Mouse (Mus musculus) embryonic stem cell, embryonic (primary cell): ENCODE results near the gene Dap.

Experiments used
- CTCF ChIA-PET, 4 experiments: fragments of 300-600 bp in 2 of 4; fragments of 350-600 bp in 2 of 4; sonication (Branson Sonifier 250); formaldehyde crosslinking; loops; one replicate each; lab custom pipeline; 2022; ENCODE audit warnings: inconsistent platforms in 2 of 4; lab: Charles Lee
- POLR2A ChIA-PET, 4 experiments: fragments of 300-600 bp in 2 of 4; fragments of 350-600 bp in 2 of 4; sonication (Branson Sonifier 250); formaldehyde crosslinking; loops; one replicate each; lab custom pipeline; 2022; ENCODE audit warnings: antibody characterized with exemption in 4 of 4, inconsistent platforms in 1 of 4; lab: Charles Lee

The Dap gene

GRCm38 (mm10) chr15:31253380-31253779 lies 29.3 kb downstream of the Dap start:
- POLR2A ChIA-PET = interaction anchor here in 1 of 4 experiments (1.5 kb wide), 1 partner anchor 27 kb away, joined by 3 read pairs; no protein-coding TSS in a partner anchor
- CTCF ChIA-PET = interaction anchor here in 1 of 4 experiments (0.9 kb wide), 1 partner anchor 326 kb away, joined by 3 read pairs; no protein-coding TSS in a partner anchor

- ChIA-PET CTCF (interaction anchor here in 1 of 4 experiments (0.9 kb wide), 1 partner anchor 326 kb away, joined by 3 read pairs; no protein-coding TSS in a partner anchor), POLR2A (interaction anchor here in 1 of 4 experiments (1.5 kb wide), 1 partner anchor 28 kb away, joined by 3 read pairs; no protein-coding TSS in a partner anchor)
Measured at GRCm38 (mm10) chr15:31253963-31254362, 29.8 kb downstream of the Dap start.

- ChIA-PET CTCF (interaction anchor here in 3 of 4 experiments (0.6 to 1.0 kb wide), 3 partner anchors 9 to 1228 kb away, joined by 3 to 5 read pairs (median 3); no protein-coding TSS in a partner anchor), POLR2A (interaction anchor here in 1 of 4 experiments (0.8 kb wide), 1 partner anchor 15 kb away, joined by 3 read pairs; no protein-coding TSS in a partner anchor)
Measured at GRCm38 (mm10) chr15:31254939-31255535, 30.9 kb downstream of the Dap start.

- CTCF ChIA-PET = interaction anchor here (0.6 to 1.1 kb wide), 5 partner anchors 8 to 53 kb away, joined by 3 to 5 read pairs (median 3); no protein-coding TSS in a partner anchor
Measured at GRCm38 (mm10) chr15:31255762-31256161, 31.6 kb downstream of the Dap start.

GRCm38 (mm10) chr15:31257329-31257728 lies 33.2 kb downstream of the Dap start:
- ChIA-PET POLR2A (interaction anchor here in 1 of 4 experiments (1.2 kb wide), 1 partner anchor 344 kb away, joined by 3 read pairs; the partner anchor contains the start of genes Cct5 and Fam173b), CTCF (interaction anchor here in 1 of 4 experiments (0.7 kb wide), 1 partner anchor 140 kb away, joined by 7 read pairs; no protein-coding TSS in a partner anchor)

More at GRCm38 (mm10) chr15:31255762-31256161, 31.6 kb downstream of the Dap start:
- POLR2A ChIA-PET = interaction anchor here in 1 of 4 experiments (1.2 kb wide), 1 partner anchor 10 kb away, joined by 3 read pairs; no protein-coding TSS in a partner anchor

DNA sequence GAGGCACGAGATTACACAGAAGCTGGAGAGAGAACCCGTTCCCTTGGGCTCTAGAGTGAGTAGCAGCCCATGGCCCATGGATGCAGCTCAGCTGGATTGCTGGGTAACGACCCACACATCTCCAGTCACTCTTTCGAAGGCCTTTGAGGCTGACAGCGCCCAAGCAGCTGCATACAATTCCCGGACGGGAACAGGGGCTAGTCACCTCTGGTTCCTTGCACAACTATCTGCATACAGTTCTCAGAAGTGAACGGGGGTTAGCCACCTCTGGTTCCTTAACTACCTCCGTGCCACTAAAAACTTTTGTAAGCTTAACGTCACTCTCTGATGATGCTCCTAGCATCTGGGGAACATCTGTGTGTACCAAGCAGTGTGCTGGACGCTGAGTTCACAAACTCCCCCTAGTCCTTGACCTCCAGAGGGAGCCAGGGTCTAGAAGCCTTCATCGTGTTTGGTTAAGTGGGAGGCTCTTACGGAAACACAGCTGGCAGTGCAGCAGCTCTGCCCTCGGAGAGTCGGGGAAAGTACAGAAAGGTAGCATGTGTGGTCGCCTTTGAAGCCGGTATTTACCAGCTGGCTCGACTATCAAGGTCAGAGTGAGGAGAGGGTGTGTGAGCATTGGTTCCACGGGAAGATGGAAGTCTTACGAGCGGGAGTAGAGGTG lies 34.0 kb downstream of the Dap start:
- ChIA-PET POLR2A (interaction anchor here in 2 of 4 experiments (1.2 to 1.5 kb wide), 2 partner anchors 10 to 343 kb away, joined by 3 read pairs; partner anchors contain the start of genes Cct5 (in 1 of the 2) and Fam173b (in 1 of the 2)), CTCF (interaction anchor here in 2 of 4 experiments (0.6 to 1.1 kb wide), 2 partner anchors 16 to 331 kb away, joined by 3 to 5 read pairs; no protein-coding TSS in a partner anchor)

GRCm38 (mm10) chr15:31258693-31259439 lies 34.8 kb downstream of the Dap start:
- ChIA-PET CTCF (interaction anchor here in 1 of 4 experiments (1.1 kb wide), 1 partner anchor 331 kb away, joined by 5 read pairs; no protein-coding TSS in a partner anchor), POLR2A (interaction anchor here in 2 of 4 experiments (1.2 to 1.5 kb wide), 2 partner anchors 11 to 343 kb away, joined by 3 read pairs; partner anchors contain the start of genes Cct5 (in 1 of the 2) and Fam173b (in 1 of the 2))

GRCm38 (mm10) chr15:31261094-31261493 lies 37.0 kb downstream of the Dap start:
- ChIA-PET CTCF (no interaction called here), POLR2A (no interaction called here)

GRCm38 (mm10) chr15:31262361-31262760 lies 38.2 kb downstream of the Dap start:
- POLR2A ChIA-PET = interaction anchor here in 1 of 4 experiments (0.7 kb wide), 1 partner anchor 16 kb away, joined by 3 read pairs; no protein-coding TSS in a partner anchor
- CTCF ChIA-PET = no interaction called here

GRCm38 (mm10) chr15:31264827-31265226 lies 40.7 kb downstream of the Dap start:
- CTCF ChIA-PET = interaction anchor here in 3 of 4 experiments (0.6 to 1.7 kb wide), 6 partner anchors 10 to 524 kb away, joined by 3 to 7 read pairs (median 3); no protein-coding TSS in a partner anchor
- POLR2A ChIA-PET = interaction anchor here in 1 of 4 experiments (1.0 to 1.1 kb wide), 2 partner anchors 8 to 27 kb away, joined by 3 read pairs; no protein-coding TSS in a partner anchor

GRCm38 (mm10) chr15:31265404-31265803 lies 41.3 kb downstream of the Dap start:
- ChIA-PET CTCF (interaction anchor here in 3 of 4 experiments (0.6 to 1.7 kb wide), 4 partner anchors 19 to 385 kb away, joined by 3 to 9 read pairs (median 5); no protein-coding TSS in a partner anchor), POLR2A (interaction anchor here in 2 of 4 experiments (0.6 to 1.1 kb wide), 3 partner anchors 9 to 172 kb away, joined by 3 read pairs; no protein-coding TSS in a partner anchor)

- ChIA-PET CTCF (interaction anchor here in 3 of 4 experiments (0.6 to 1.7 kb wide), 4 partner anchors 19 to 386 kb away, joined by 3 to 9 read pairs (median 5); no protein-coding TSS in a partner anchor), POLR2A (interaction anchor here in 2 of 4 experiments (0.6 to 1.1 kb wide), 3 partner anchors 9 to 171 kb away, joined by 3 read pairs; no protein-coding TSS in a partner anchor)
Measured at GRCm38 (mm10) chr15:31265845-31266244, 41.7 kb downstream of the Dap start.

DNA sequence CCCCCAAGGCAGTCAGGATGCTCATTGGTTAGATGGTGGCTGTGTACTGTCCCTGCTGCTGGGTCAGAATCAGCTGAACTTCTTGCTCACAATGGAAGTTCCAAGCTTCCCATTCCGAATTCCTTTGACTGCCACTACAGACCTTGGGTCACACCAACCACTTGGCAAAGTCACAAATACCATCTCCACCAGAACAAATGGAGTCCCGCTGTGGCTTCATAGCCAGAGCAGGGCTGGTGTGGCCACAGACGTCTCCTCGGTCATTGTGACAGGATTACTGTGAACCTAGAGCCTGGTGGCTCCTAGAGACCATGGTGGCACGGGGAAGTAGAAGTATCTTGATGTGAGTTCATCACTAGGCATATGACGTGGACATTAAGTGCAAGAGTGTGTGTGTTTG lies 44.0 kb downstream of the Dap start:
- POLR2A ChIA-PET = no interaction called here
- CTCF ChIA-PET = no interaction called here

DNA sequence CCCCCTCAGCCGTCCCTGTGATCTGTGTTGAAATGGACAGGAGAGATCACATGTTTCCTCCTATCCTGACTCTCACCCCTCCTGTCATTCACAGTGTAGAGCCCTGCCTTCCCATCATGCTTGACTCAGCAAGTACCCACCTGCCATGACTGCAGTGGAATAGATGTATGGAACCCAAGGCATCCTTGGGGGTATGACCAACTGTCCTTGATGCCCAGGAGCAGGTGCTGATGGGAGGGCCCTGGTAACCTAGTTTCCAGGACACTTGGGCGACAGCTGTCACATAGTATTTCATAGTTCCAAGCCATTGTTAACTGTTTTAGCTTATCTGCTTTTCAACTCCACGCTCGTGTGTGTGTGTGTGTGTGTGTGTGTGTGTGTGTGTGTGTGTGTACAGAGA lies 45.4 kb downstream of the Dap start:
- ChIA-PET CTCF (no interaction called here), POLR2A (interaction anchor here in 1 of 4 experiments (0.6 kb wide), 1 partner anchor 182 kb away, joined by 3 read pairs; no protein-coding TSS in a partner anchor)

DNA sequence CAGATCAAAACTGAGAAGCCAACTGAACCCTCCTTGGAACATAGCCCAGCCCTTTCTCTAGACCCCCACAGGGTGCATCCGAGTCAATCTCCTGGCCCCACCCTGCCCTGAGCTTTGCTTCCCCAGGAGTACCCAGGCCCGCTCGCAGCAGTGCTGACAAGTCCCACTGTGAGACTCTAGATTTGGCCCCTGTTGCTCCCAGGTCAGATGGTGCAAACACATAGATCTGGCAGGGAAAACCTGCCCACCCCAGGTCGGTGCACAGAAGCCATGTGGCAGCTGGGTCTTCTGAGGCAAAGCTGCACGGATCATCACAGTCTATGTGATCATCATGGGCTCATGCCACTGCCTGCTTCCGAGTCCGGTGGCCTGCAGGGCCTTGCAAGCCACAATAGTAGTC lies 48.6 kb downstream of the Dap start:
- ChIA-PET CTCF (interaction anchor here in 1 of 4 experiments (1.2 kb wide), 1 partner anchor 146 kb away, joined by 3 read pairs; no protein-coding TSS in a partner anchor), POLR2A (no interaction called here)

DNA sequence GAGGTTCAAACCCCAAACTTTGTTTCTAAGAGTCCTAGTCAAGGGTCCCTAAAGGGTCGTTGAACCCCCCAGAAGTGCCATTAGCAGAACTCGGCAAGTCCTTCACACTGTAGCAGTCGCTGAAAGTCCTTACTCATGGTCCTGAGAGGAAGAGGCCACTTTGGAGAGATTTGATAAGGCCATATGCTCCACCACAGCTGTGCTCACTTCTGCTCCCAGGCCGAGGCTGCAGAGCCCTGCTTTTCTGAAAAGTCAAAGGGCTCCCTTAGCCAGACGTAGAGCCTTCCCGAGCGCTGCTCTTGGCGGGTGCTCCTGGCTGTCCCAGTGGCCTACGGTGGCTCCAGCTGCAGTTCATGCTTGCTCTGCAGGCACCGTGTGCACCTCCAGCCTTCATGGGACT lies 49.4 kb downstream of the Dap start:
- ChIA-PET POLR2A (no interaction called here), CTCF (no interaction called here)

- CTCF ChIA-PET = interaction anchor here in 2 of 4 experiments (0.6 to 0.9 kb wide), 2 partner anchors 31 to 43 kb away, joined by 3 to 4 read pairs; no protein-coding TSS in a partner anchor
- POLR2A ChIA-PET = no interaction called here
Measured at GRCm38 (mm10) chr15:31278090-31278489, 54.0 kb downstream of the Dap start.
